Mouse (Mus musculus) forebrain, embryonic 11.5 days (tissue): ENCODE results near the gene Thoc5. TPM values are rescaled to one million over a fixed set of nuclear protein-coding genes. Genes with fewer than 3 reads are reported as not detected.
A peak's percentile ranks its signal among the peaks of the same experiment; 100 is the strongest.

Source experiments
- ATAC-seq: fragments of 200-750 bp; cut with Nextera tagmentation; replicated peaks from 2 replicates; pipeline ENCODE4 v1.8.0; 2017; ENCODE audit warnings: moderate TSS enrichment; ENCODE audit not compliant: low FRiP score
- DNase-seq: peaks from one replicate; pipeline ENCODE4 v3.0.0-alpha.2; 2017; ENCODE audit warnings: low spot score
- H3K27ac ChIP-seq: fragments of 300-500 bp; sonication (generic); 2 replicates; pipeline ENCODE4 v1.5.1; 2014; ENCODE audit warnings: low read depth, low read length
- H3K27me3 ChIP-seq: fragments of 300-500 bp; sonication (generic); 2 replicates; pipeline ENCODE4 v1.6.1; 2014; ENCODE audit warnings: mild to moderate bottlenecking, low read length, mixed read lengths; ENCODE audit not compliant: control insufficient read depth, insufficient read depth
- H3K36me3 ChIP-seq: fragments of 300-500 bp; sonication (generic); 2 replicates; pipeline ENCODE4 v1.6.1; 2014; ENCODE audit warnings: mild to moderate bottlenecking, low read length, moderate library complexity, mixed read lengths; ENCODE audit not compliant: control insufficient read depth, insufficient read depth
- H3K4me1 ChIP-seq: fragments of 300-500 bp; sonication (generic); replicated peaks from 2 replicates; pipeline ENCODE4 v1.6.1; 2014; ENCODE audit warnings: low read length, mixed read lengths; ENCODE audit not compliant: control insufficient read depth, insufficient read depth
- H3K4me2 ChIP-seq: fragments of 300-500 bp; sonication (generic); 2 replicates; pipeline ENCODE4 v1.6.1; 2014; ENCODE audit warnings: low read depth, mild to moderate bottlenecking, low read length, moderate library complexity, mixed read lengths; ENCODE audit not compliant: severe bottlenecking
- H3K4me3 ChIP-seq: fragments of 300-500 bp; sonication (generic); 2 replicates; pipeline ENCODE4 v1.5.1; 2014; ENCODE audit warnings: low read depth, low read length
- H3K9ac ChIP-seq: fragments of 300-500 bp; sonication (generic); 2 replicates; pipeline ENCODE4 v1.6.1; 2014; ENCODE audit warnings: low read length
- H3K9me3 ChIP-seq: fragments of 300-500 bp; sonication (generic); 2 replicates; pipeline ENCODE4 v1.6.1; 2016; ENCODE audit warnings: low read length, mixed read lengths; ENCODE audit not compliant: control insufficient read depth
- WGBS: fragments of 180-500 bp; shearing (Covaris S2); extraction: QIAGEN DNeasy Blood & Tissue Kit; methylation state at CpG from one replicate; pipeline ENCODE4 v1.1.7; 2014; 5-methylcytosine and 5-hydroxymethylcytosine counted together
- polyA plus RNA-seq: library from polyadenylated mRNA; unstranded; fragments of >200 nt; fragmentation: Nextera tagmentation; extraction: Ambion mirVana; gene quantifications from 2 replicates; pipeline ENCODE4 v1.2.1, GENCODE M21; 2014

The Thoc5 gene
- polyA plus RNA-seq, 1 experiment from 2014 or later, result 54.7 TPM

DNA sequence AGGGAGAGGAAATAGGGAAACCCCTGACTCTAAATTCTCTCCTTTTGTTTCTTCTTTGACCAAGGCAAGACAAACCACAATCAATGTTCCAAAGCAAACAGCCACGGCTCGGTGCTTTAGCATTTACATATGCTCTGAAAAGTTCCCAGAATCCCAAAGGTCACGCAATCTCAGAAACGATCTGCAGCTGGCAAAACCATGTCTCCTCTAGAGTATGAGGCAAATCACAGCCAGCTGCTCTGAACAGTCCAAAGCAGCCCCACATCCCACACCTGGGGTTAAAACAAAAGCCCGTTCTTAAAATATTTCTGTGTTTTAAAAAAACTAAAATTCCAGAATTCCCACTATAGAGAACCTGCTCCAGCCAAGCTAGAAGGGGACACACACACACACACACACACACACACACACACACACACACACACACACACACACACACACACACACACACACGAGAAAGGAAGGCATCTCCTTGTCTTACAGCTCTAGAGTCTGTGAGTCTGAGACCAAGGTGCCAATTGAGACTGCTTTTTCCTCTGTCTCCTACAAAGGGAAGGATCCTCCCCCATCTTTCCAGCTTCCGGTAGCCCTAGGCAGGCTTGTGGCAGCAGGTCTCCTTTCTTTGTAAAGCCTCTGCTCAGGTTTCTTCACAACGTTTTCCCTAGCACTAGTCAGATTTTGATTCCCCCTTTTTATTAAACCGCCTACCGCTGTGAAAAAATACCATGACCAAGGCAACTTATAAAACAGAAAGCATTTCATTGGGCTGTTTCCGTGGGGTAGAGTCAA, 33.1 kb upstream of the Thoc5 start:
- H3K4me3 ChIP-seq, result no peak overlapping the region
- no peak overlapping the region for H3K4me2 ChIP-seq
- no peak for DNase-seq
- no peak overlapping the region for H3K9ac ChIP-seq
- ATAC-seq, result no peak
- H3K36me3 ChIP-seq, result no peaks in the 10 kb centered on the region
- no peak overlapping the region for H3K27ac ChIP-seq
- no peaks in the 10 kb centered on the region for H3K4me1 ChIP-seq
- H3K9me3 ChIP-seq, result no peaks in the 10 kb centered on the region
- 53% methylated on average over 11 of the region's 11 CpGs for WGBS
- H3K27me3 ChIP-seq, result no peaks in the 10 kb centered on the region

DNA sequence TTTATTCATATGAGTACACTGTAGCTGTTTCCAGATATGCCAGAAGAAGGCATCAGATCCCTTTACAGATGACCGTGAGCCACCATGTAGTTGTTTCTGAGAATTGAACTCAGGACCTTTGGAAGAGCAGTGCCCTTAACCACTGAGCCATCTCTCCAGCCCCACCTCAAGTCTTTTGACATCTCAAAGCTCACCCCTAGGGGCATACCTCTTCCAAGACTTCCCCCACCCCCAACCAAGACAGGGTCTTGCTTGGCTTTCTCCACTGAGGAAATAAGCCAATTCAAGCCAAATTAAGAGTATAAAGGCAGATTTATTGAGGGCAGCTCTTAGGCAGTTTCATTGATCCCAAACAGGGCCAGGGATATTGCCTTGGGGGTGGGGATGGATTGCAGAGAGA, 32.4 kb upstream of the Thoc5 start:
- Histone ChIP-seq H3K9ac (no peak overlapping the region), H3K27ac (no peak overlapping the region), H3K4me1 (no peaks in the 10 kb centered on the region), H3K36me3 (no peaks in the 10 kb centered on the region), H3K9me3 (no peaks in the 10 kb centered on the region), H3K4me2 (no peak overlapping the region), H3K27me3 (no peaks in the 10 kb centered on the region), H3K4me3 (no peak overlapping the region)
- ATAC-seq (no peak), DNase-seq (no peak)
- 90% methylated on average over 1 of the region's 1 CpGs for WGBS

DNA sequence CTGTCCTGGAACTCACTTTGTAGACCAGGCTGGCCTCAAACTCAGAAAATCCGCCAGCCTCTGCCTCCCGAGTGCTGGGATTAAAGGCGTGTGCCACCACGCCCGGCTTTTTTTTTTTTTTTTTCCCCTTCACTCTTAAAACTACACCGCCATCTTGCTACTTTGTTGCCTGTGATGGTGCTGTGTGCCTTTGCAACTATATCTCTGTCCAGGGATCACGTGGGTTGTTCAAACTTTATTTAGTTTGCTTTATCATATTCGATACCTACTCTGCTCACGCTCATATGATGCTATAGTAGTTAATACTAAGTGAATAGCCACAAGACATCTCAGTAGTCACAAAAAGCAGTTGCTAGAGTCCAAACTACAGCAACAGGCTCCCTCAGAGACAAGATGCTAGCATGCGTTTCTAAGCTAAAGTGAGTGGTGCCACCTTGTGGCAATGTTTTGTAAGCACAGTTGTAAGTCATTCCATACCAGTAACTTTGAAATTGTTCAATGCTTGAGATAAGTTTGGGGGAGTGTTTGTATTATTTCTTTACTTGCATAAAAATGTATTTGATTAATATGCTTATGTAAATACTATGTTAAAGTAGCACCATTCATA, 29.4 kb upstream of the Thoc5 start:
- Histone ChIP-seq H3K36me3 (no peaks in the 10 kb centered on the region), H3K4me3 (no peak overlapping the region), H3K4me1 (no peaks in the 10 kb centered on the region), H3K9ac (no peak overlapping the region), H3K9me3 (no peaks in the 10 kb centered on the region), H3K27ac (no peak overlapping the region), H3K27me3 (no peaks in the 10 kb centered on the region), H3K4me2 (no peak overlapping the region)
- peak; percentile 75 for DNase-seq
- 30% methylated on average over 10 of the region's 10 CpGs for WGBS
- no peak for ATAC-seq

DNA sequence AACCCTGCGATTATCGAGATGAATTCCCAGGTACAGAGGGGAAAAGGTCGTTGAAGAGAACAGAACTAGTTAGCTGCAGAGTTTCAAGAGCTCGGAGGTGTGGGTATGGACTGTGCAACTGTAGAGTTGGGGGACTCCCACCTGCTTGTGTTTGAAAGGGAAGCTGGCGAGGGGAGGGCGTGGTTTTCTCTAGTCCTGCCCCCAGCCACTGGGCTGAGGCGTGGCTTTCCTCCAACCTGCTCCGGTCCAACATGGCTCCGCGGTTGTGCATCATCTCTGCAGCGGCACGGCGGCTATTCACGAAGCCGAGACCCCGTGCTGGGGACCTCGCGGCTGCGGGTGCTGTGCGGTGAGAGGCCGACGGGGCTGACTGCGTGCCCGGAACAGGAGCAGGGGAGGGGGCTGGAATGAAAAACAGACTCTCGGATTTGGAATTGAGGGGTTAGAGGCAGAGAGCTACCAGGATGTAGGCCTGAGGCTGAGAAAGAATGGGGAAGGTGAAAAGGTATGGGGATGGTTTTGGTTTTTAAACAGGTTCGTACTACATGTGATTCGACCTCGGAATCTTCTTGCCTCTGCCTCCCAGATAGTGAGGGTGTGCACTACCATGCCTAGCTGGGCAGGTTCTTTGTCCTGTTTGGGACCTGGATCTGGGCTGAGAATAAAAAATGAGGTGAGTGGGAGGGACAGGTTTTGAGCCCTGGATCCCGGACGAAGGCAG, 21.2 kb upstream of the Thoc5 start, which contains the start of gene Nipsnap1:
Gene Nipsnap1, plus strand, starts transcription at position 197 of the 721 bp plus-strand sequence.
- Histone ChIP-seq H3K27me3 (no peaks in the 10 kb centered on the region), H3K4me2 (peak within 1 kb of the TSS; percentile 71), H3K9me3 (no peaks in the 10 kb centered on the region), H3K4me1 (peaks cover 2% of the 10 kb centered on the region; the same call in 1 of the 2 replicates), H3K9ac (peak within 1 kb of the TSS; percentile 83), H3K27ac (no peak within 1 kb of the TSS), H3K4me3 (peak within 1 kb of the TSS; percentile 77), H3K36me3 (no peaks in the 10 kb centered on the region)
- 2% methylated on average over 30 of the region's 30 CpGs for WGBS
- peak; percentile 94 for ATAC-seq
- peak; percentile 93 for DNase-seq

DNA sequence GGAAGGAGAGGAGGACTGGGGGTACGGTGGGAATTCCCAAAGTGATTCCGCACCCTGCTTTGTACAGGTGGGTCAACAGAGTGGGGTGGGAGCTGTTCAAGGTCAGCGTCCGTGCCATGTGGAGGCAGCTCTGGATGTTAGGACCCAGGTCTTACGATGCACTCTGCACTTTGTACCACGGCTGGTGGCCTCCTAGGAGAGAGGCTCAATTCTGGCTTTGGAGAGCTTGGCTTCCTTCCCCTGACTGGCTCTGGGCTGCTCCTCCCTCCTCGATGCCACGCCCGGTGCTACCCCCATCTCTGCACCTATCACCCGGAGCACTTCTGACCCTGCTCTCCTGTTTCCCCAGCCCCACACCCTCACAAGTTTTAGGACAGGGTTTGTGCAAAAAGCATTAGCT, 20.6 kb upstream of the Thoc5 start:
- DNase-seq (no peak), ATAC-seq (peak; percentile 53; the same call in 1 of the 2 replicates)
- H3K4me1 ChIP-seq, result peaks cover 2% of the 10 kb centered on the region; the same call in 1 of the 2 replicates
- peak overlapping the region; percentile 71 for H3K4me2 ChIP-seq
- WGBS, result 9% methylated on average over 10 of the region's 10 CpGs
- H3K9me3 ChIP-seq, result no peaks in the 10 kb centered on the region
- H3K36me3 ChIP-seq, result no peaks in the 10 kb centered on the region
- H3K4me3 ChIP-seq, result peak overlapping the region; percentile 77
- H3K27me3 ChIP-seq, result no peaks in the 10 kb centered on the region
- peak overlapping the region; percentile 83 for H3K9ac ChIP-seq
- no peak overlapping the region for H3K27ac ChIP-seq

DNA sequence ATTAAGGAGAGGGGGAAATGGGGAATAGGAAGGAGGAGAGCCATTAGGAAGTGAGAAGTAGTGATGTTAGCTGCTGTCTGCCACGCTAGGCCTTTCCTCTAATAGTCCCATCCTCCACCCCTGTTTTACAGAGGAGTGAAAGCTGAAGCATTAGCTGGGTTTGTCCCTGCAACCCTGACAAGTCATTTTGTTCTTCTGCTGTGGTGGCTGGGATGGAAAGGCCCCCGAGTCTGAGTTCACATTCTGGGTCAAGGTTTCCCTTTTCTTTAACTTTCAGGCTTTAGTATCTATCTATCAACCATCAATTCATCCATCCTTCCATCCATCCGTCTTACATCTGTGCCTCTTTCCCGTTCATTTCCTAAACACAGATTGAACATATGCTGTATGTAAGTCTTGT, 14.0 kb upstream of the Thoc5 start:
- Histone ChIP-seq H3K27ac (no peak overlapping the region), H3K36me3 (no peaks in the 10 kb centered on the region), H3K4me3 (no peak overlapping the region), H3K4me1 (no peaks in the 10 kb centered on the region), H3K9me3 (no peaks in the 10 kb centered on the region), H3K9ac (no peak overlapping the region), H3K4me2 (no peak overlapping the region), H3K27me3 (no peaks in the 10 kb centered on the region)
- DNase-seq, result no peak
- 81% methylated on average over 4 of the region's 4 CpGs for WGBS
- ATAC-seq, result no peak

DNA sequence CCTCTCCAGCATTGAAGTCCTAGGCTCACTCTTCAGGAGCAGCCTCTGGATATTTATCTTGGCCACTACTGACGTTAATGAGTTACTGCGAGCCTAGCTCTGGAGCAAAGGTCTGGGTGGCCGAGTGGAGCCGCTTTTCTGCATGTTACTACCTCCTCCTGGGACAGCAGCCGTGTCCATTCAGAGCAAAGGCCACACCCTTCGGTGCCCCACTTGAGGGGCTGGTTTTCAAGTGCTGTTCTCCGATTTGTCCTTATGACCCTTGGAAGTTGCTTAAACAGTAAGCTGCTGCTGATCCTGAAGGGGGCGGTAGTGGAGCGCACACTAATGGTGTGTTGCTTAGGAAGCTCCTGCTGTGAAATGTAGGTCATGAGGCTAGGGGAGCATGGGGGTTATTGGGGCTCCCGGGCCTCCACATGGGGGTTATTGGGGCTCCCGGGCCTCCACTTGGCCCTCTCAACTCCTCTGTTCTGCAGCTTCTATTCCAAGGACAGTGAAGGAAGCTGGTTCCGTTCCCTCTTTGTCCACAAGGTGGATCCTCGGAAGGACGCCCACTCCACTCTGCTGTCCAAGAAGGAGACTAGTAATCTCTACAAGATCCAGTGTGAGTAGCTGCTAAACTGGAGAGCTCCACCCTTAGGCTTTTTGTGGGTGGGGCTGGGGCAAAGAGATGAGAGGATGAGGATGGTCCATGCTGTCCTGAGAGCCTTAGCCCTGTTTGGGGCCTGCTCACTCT, 12.1 kb upstream of the Thoc5 start:
- H3K9ac ChIP-seq, result no peak overlapping the region
- ATAC-seq (no peak), DNase-seq (no peak)
- H3K27ac ChIP-seq, result no peak overlapping the region
- H3K36me3 ChIP-seq, result no peaks in the 10 kb centered on the region
- H3K4me2 ChIP-seq, result no peak overlapping the region
- WGBS, result 54% methylated on average over 14 of the region's 14 CpGs
- H3K4me1 ChIP-seq, result no peaks in the 10 kb centered on the region
- H3K9me3 ChIP-seq, result no peaks in the 10 kb centered on the region
- H3K4me3 ChIP-seq, result no peak overlapping the region
- no peaks in the 10 kb centered on the region for H3K27me3 ChIP-seq

DNA sequence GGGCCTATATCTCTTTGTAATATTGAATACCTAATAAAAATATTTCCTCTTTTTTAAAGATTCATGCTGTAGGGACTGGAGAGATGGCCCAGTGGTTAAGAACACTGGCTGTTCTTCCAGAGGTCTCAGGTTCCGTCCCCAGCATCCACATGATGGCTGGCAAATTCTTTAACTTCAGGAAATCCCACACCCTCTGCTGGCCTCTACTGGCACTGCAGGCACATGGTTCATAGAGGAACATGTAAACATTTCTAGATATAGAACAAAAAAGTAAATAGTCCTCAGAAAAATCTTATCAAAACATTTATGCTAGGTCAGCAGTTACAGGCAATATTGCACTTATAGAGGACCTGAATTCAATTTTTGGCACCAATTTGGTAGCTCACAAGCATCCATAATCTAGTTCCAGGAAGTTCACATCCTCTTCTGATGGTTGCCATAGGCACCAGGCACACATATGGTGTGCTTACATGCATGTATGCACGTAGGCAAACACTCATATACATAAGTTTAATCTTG, 9.7 kb upstream of the Thoc5 start:
- 78% methylated on average over 2 of the region's 2 CpGs for WGBS
- H3K9me3 ChIP-seq, result no peaks in the 10 kb centered on the region
- ATAC-seq (no peak), DNase-seq (peak; percentile 72)
- no peak overlapping the region for H3K4me3 ChIP-seq
- peaks cover 2% of the 10 kb centered on the region; the same call in 1 of the 2 replicates for H3K36me3 ChIP-seq
- no peaks in the 10 kb centered on the region for H3K27me3 ChIP-seq
- no peak overlapping the region for H3K9ac ChIP-seq
- H3K4me2 ChIP-seq, result no peak overlapping the region
- H3K4me1 ChIP-seq, result no peaks in the 10 kb centered on the region
- no peak overlapping the region for H3K27ac ChIP-seq
